Mouse (Mus musculus) embryonic facial prominence, embryonic 11.5 days (tissue): ENCODE measurements at regions not wholly inside any gene's neighbourhood (a gene's known extent, or its start where the extent isn't known, plus 50 kb on each side); places are given as distances from the start of the nearest gene placed in this dataset.

Experiments used
- ATAC-seq: fragments of 200-750 bp; cut with Nextera tagmentation; replicated peaks from 2 replicates; pipeline ENCODE4 v1.8.0; 2017; ENCODE audit warnings: low read depth; ENCODE audit not compliant: insufficient number of reproducible peaks, low FRiP score, low TSS enrichment
- DNase-seq: peaks from one replicate; pipeline ENCODE4 v3.0.0-alpha.2; 2015; ENCODE audit warnings: low spot score
- H3K27ac ChIP-seq: fragments of 300-500 bp; sonication (generic); replicated peaks from 2 replicates; pipeline ENCODE4 v1.5.1; 2014; ENCODE audit warnings: mild to moderate bottlenecking, low read depth, low read length, control low read depth
- H3K27me3 ChIP-seq: fragments of 300-500 bp; sonication (generic); 2 replicates; pipeline ENCODE4 v1.6.1; 2014; ENCODE audit warnings: mild to moderate bottlenecking, low read length, moderate library complexity, mixed read lengths; ENCODE audit not compliant: control insufficient read depth, insufficient read depth
- H3K36me3 ChIP-seq: fragments of 300-500 bp; sonication (generic); replicated peaks from 2 replicates; pipeline ENCODE4 v1.6.1; 2014; ENCODE audit warnings: low read depth, mild to moderate bottlenecking, low read length, moderate library complexity, mixed read lengths; ENCODE audit not compliant: control insufficient read depth, insufficient read depth
- H3K4me1 ChIP-seq: fragments of 300-500 bp; sonication (generic); 2 replicates; pipeline ENCODE4 v1.6.1; 2014; ENCODE audit warnings: low read length, mixed read lengths; ENCODE audit not compliant: control insufficient read depth, insufficient read depth
- H3K4me2 ChIP-seq: fragments of 300-500 bp; sonication (generic); 2 replicates; pipeline ENCODE4 v1.6.1; 2014; ENCODE audit warnings: low read depth, mild to moderate bottlenecking, control low read depth, low read length, moderate library complexity
- H3K4me3 ChIP-seq: fragments of 300-500 bp; sonication (generic); 2 replicates; pipeline ENCODE4 v1.5.1; 2014; ENCODE audit warnings: low read depth, low read length, control low read depth
- H3K9ac ChIP-seq: fragments of 300-500 bp; sonication (generic); replicated peaks from 2 replicates; pipeline ENCODE4 v1.6.1; 2014; ENCODE audit warnings: mild to moderate bottlenecking, control low read depth, low read length
- H3K9me3 ChIP-seq: fragments of 300-500 bp; sonication (generic); replicated peaks from 2 replicates; pipeline ENCODE4 v1.6.1; 2016; ENCODE audit warnings: mild to moderate bottlenecking, low read length, inconsistent platforms, mixed read lengths; ENCODE audit not compliant: control insufficient read depth
- WGBS: fragments of 180-500 bp; shearing (Covaris S2); extraction: QIAGEN DNeasy Blood & Tissue Kit; methylation state at CpG from one replicate; pipeline ENCODE4 v1.1.7; 2014; 5-methylcytosine and 5-hydroxymethylcytosine counted together

- ATAC-seq (no peak), DNase-seq (no peak)
- Histone ChIP-seq H3K9ac (no peak overlapping the region), H3K27me3 (no peaks in the 10 kb centered on the region), H3K9me3 (no peaks in the 10 kb centered on the region), H3K27ac (no peak overlapping the region), H3K36me3 (no peaks in the 10 kb centered on the region), H3K4me2 (no peak overlapping the region), H3K4me1 (no peaks in the 10 kb centered on the region), H3K4me3 (no peak overlapping the region)
- 73% methylated on average over 3 of the region's 3 CpGs for WGBS
Observed at GRCm38 (mm10) chr9:34380008-34380407, 105.7 kb upstream of the Kirrel3 start.

- no peak for ATAC-seq
- 78% methylated on average over 3 of the region's 3 CpGs for WGBS
Observed at GRCm38 (mm10) chr9:34381601-34382000, 104.1 kb upstream of the Kirrel3 start.

GRCm38 (mm10) chr9:34382208-34382607 lies 103.5 kb upstream of the Kirrel3 start:
- no peak for ATAC-seq
- Histone ChIP-seq H3K9me3 (no peaks in the 10 kb centered on the region), H3K27me3 (no peaks in the 10 kb centered on the region), H3K4me2 (no peak overlapping the region), H3K4me3 (no peak overlapping the region), H3K27ac (no peak overlapping the region), H3K36me3 (no peaks in the 10 kb centered on the region), H3K9ac (no peak overlapping the region), H3K4me1 (no peaks in the 10 kb centered on the region)
- DNase-seq, result no peak
- 20% methylated on average over 1 of the region's 1 CpGs for WGBS

More at GRCm38 (mm10) chr9:34381601-34382000, 104.1 kb upstream of the Kirrel3 start:
- H3K4me1 ChIP-seq, result no peaks in the 10 kb centered on the region
- H3K9me3 ChIP-seq, result no peaks in the 10 kb centered on the region
- DNase-seq, result no peak
- H3K4me2 ChIP-seq, result no peak overlapping the region
- no peaks in the 10 kb centered on the region for H3K36me3 ChIP-seq
- H3K4me3 ChIP-seq, result no peak overlapping the region
- no peaks in the 10 kb centered on the region for H3K27me3 ChIP-seq
- no peak overlapping the region for H3K9ac ChIP-seq
- no peak overlapping the region for H3K27ac ChIP-seq

GRCm38 (mm10) chr9:34386071-34386470 lies 99.6 kb upstream of the Kirrel3 start:
- Histone ChIP-seq H3K27me3 (no peaks in the 10 kb centered on the region), H3K9ac (no peak overlapping the region), H3K4me1 (no peaks in the 10 kb centered on the region), H3K9me3 (no peaks in the 10 kb centered on the region), H3K27ac (no peak overlapping the region), H3K4me3 (no peak overlapping the region), H3K36me3 (no peaks in the 10 kb centered on the region), H3K4me2 (no peak overlapping the region)
- no peak for ATAC-seq
- WGBS, result 71% methylated on average over 4 of the region's 4 CpGs
- no peak for DNase-seq

- Histone ChIP-seq H3K27ac (no peak overlapping the region), H3K9me3 (no peaks in the 10 kb centered on the region), H3K9ac (no peak overlapping the region), H3K27me3 (no peaks in the 10 kb centered on the region), H3K36me3 (no peaks in the 10 kb centered on the region), H3K4me1 (no peaks in the 10 kb centered on the region; the same call in 1 of the 2 replicates), H3K4me3 (no peak overlapping the region), H3K4me2 (no peak overlapping the region)
- no peak for DNase-seq
- ATAC-seq, result no peak
- WGBS, result 79% methylated on average over 6 of the region's 6 CpGs
Observed at GRCm38 (mm10) chr9:34393042-34393441, 92.7 kb upstream of the Kirrel3 start.

GRCm38 (mm10) chr9:34395839-34396804 lies 89.6 kb upstream of the Kirrel3 start:
- DNase-seq, result peak; percentile 64

GRCm38 (mm10) chr9:34411699-34412098 lies 74.0 kb upstream of the Kirrel3 start:
- H3K27me3 ChIP-seq, result no peaks in the 10 kb centered on the region
- H3K4me3 ChIP-seq, result no peak overlapping the region
- H3K9ac ChIP-seq, result no peak overlapping the region
- DNase-seq (peak; percentile 17), ATAC-seq (no peak)
- H3K36me3 ChIP-seq, result no peaks in the 10 kb centered on the region
- H3K27ac ChIP-seq, result no peak overlapping the region
- no peak overlapping the region for H3K4me2 ChIP-seq
- 77% methylated on average over 4 of the region's 4 CpGs for WGBS
- H3K4me1 ChIP-seq, result no peaks in the 10 kb centered on the region
- H3K9me3 ChIP-seq, result no peaks in the 10 kb centered on the region

More at GRCm38 (mm10) chr9:34395839-34396804, 89.6 kb upstream of the Kirrel3 start:
- Histone ChIP-seq H3K4me1 (no peaks in the 10 kb centered on the region; the same call in 1 of the 2 replicates), H3K9me3 (no peaks in the 10 kb centered on the region), H3K27ac (no peak overlapping the region), H3K36me3 (no peaks in the 10 kb centered on the region), H3K4me2 (no peak overlapping the region), H3K9ac (no peak overlapping the region), H3K4me3 (no peak overlapping the region), H3K27me3 (no peaks in the 10 kb centered on the region)
- WGBS, result 25% methylated on average over 6 of the region's 6 CpGs
- ATAC-seq, result peak; percentile 79

- no peak overlapping the region for H3K4me2 ChIP-seq
- no peaks in the 10 kb centered on the region for H3K4me1 ChIP-seq
- 88% methylated on average over 8 of the region's 8 CpGs for WGBS
- DNase-seq (no peak), ATAC-seq (no peak)
- H3K9me3 ChIP-seq, result no peaks in the 10 kb centered on the region
- H3K27ac ChIP-seq, result no peak overlapping the region
- no peak overlapping the region for H3K4me3 ChIP-seq
- no peaks in the 10 kb centered on the region for H3K36me3 ChIP-seq
- H3K27me3 ChIP-seq, result no peaks in the 10 kb centered on the region
- H3K9ac ChIP-seq, result no peak overlapping the region
Observed at GRCm38 (mm10) chr9:34416153-34416552, 69.5 kb upstream of the Kirrel3 start.
